Mouse (Mus musculus) lung, postnatal 0 days (tissue): Measurements from ENCODE around the gene Klhl2.

Experiments used
- CTCF ChIP-seq: IDR thresholded peaks from 2 replicates; pipeline ENCODE4 v1.5.1; 2016; ENCODE audit warnings: antibody characterized with exemption, mild to moderate bottlenecking
- EP300 ChIP-seq: IDR thresholded peaks from 2 replicates; pipeline ENCODE4 v1.6.1; 2016; ENCODE audit warnings: antibody characterized with exemption, mild to moderate bottlenecking, control low read depth

- no peak for TF ChIP-seq CTCF
- peak; percentile 82 for TF ChIP-seq EP300
Measured at GRCm38 (mm10) chr8:64871469-64872165, 21.8 kb upstream of the Klhl2 start.
